Mouse (Mus musculus): ENCODE measurements at regions not wholly inside any gene's neighbourhood (a gene's known extent, or its start where the extent isn't known, plus 50 kb on each side); places are given as distances from the start of the nearest gene placed in this dataset.
A peak's percentile ranks its signal among the peaks of the same experiment; 100 is the strongest.
"Not testable (repeated sequence)": the region's sequence is repeated elsewhere in the genome, so short reads cannot be mapped to it uniquely, and the experiment has no call there.

- H3K27ac ChIP-seq; H3K4me3 ChIP-seq; DNase-seq (ENCODE audit: low spot score in 2 of 2): not testable (repeated sequence)
Measured at GRCm38 (mm10) chr7:62572316-62572715, 108.0 kb upstream of the Peg12 start.

- no peak for DNase-seq (ENCODE audit: low spot score in 2 of 2)
- no peak for TF ChIP-seq CTCF (conservative IDR thresholded peaks at IDR 0.05)
- no peak overlapping the region for H3K27ac ChIP-seq
- no peak overlapping the region for H3K4me3 ChIP-seq
Measured at GRCm38 (mm10) chr7:62571759-62572158, 107.4 kb upstream of the Peg12 start.

GRCm38 (mm10) chr7:62542187-62542586 is 77.9 kb upstream of the Peg12 start:
- no peak overlapping the region for H3K27ac ChIP-seq

More at GRCm38 (mm10) chr7:62542187-62542586, 77.9 kb upstream of the Peg12 start:
- H3K4me3 ChIP-seq = no peak overlapping the region
- no peak for DNase-seq (ENCODE audit: low spot score in 2 of 2)
- TF ChIP-seq CTCF (conservative IDR thresholded peaks at IDR 0.05) = peak; percentile 59
